Mouse (Mus musculus) activated CD4-positive, CD25-positive, alpha-beta regulatory T cell, adult 4 months (primary cell): ENCODE data around the gene Rpl26. TPM values are rescaled to one million over a fixed set of nuclear protein-coding genes. Genes with fewer than 3 reads are reported as not detected.

ENCODE experiments used
- ATAC-seq: one replicate; pipeline ENCODE4 v1.8.0; 2017
- polyA plus RNA-seq, 2 experiments: library from polyadenylated mRNA; unstranded; fragments of 100-300 nt; shearing (Covaris generic); gene quantifications; one replicate each; pipeline ENCODE4 v1.2.1; 2017

Rpl26 gene
- polyA plus RNA-seq, 2 experiments from 2014 or later, result 2,145 to 2,203 TPM

GRCm38 (mm10) chr11:68890625-68891024 lies 10.8 kb upstream of the Rpl26 start:
- ATAC-seq, result no peak

GRCm38 (mm10) chr11:68891823-68892222 lies 9.6 kb upstream of the Rpl26 start:
- no peak for ATAC-seq

GRCm38 (mm10) chr11:68892233-68892832 lies 9.1 kb upstream of the Rpl26 start:
- ATAC-seq, result no peak

- ATAC-seq, result no peak
These were observed 7.4 kb upstream of the Rpl26 start for GRCm38 (mm10) chr11:68893911-68894464.

- no peak for ATAC-seq
These were observed 5.1 kb upstream of the Rpl26 start for GRCm38 (mm10) chr11:68896247-68896646.

GRCm38 (mm10) chr11:68897120-68897519 lies 4.3 kb upstream of the Rpl26 start:
- no peak for ATAC-seq

- no peak for ATAC-seq
These were observed 3.5 kb upstream of the Rpl26 start for GRCm38 (mm10) chr11:68897838-68898237.

GRCm38 (mm10) chr11:68898790-68899189 lies 2.6 kb upstream of the Rpl26 start:
- no peak for ATAC-seq

- ATAC-seq, result no peak
These were observed 1.6 kb upstream of the Rpl26 start for GRCm38 (mm10) chr11:68899815-68900214.

- no peak for ATAC-seq
These were observed 648 bp upstream of the Rpl26 start for GRCm38 (mm10) chr11:68900519-68901350.

- no peak for ATAC-seq
These were observed 623 bp downstream of the Rpl26 start for GRCm38 (mm10) chr11:68902047-68902364.

- no peak for ATAC-seq
These were observed 984 bp downstream of the Rpl26 start for GRCm38 (mm10) chr11:68902367-68902766.

- no peak for ATAC-seq
These were observed 1.4 kb downstream of the Rpl26 start for GRCm38 (mm10) chr11:68902823-68903222.

- no peak for ATAC-seq
These were observed 2.4 kb downstream of the Rpl26 start for GRCm38 (mm10) chr11:68903775-68904174.

GRCm38 (mm10) chr11:68904375-68905137 lies 3.2 kb downstream of the Rpl26 start:
- ATAC-seq, result no peak

GRCm38 (mm10) chr11:68905138-68905531 lies 3.8 kb downstream of the Rpl26 start:
- no peak for ATAC-seq

GRCm38 (mm10) chr11:68905665-68906460 lies 4.5 kb downstream of the Rpl26 start:
- ATAC-seq, result no peak

- no peak for ATAC-seq
These were observed 5.0 kb downstream of the Rpl26 start for GRCm38 (mm10) chr11:68906461-68906790.

- no peak for ATAC-seq
These were observed 5.9 kb downstream of the Rpl26 start for GRCm38 (mm10) chr11:68907251-68907650.

- ATAC-seq, result no peak
These were observed 7.6 kb downstream of the Rpl26 start for GRCm38 (mm10) chr11:68908846-68909503.

- no peak for ATAC-seq
These were observed 10.3 kb downstream of the Rpl26 start for GRCm38 (mm10) chr11:68911531-68912177.
